Mouse (Mus musculus) right cerebral cortex, postnatal 10 days (tissue): ENCODE measurements around the gene Parva.

Source experiments
- DNase-seq, 2 experiments: peaks; one replicate each; pipeline ENCODE4 v3.0.0; 2021; ENCODE audit warnings: low spot score in 2 of 2

Gene Parva

GRCm38 (mm10) chr7:112472024-112472707 is 44.9 kb downstream of the Parva start:
- no peak for DNase-seq

DNA sequence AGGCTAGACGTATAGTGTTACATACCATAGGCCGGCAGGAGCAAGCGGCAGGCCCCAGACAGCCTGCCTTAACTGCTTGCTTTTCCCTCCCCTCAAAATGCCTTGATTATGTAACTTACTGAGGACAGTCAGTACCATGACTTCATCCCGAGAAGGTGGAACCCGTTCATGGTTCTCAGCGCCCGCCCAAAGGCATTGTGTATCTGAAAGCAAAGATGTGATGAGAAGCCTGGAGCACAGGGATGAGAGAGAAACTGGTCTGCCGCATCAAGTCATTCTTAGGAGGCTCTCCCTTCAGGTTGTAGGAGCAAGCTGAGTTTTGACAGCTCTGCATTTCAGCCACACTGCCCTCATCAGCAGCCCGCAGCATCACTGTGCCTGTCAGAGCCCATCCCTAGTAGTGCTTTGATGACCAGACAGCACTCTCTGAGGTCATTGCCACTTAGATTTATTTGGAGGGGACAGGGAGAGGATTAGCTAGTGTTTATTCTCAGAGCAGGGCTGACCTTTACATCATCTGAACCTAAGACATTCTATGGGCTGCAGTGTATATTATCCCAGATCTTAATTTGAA is 45.5 kb downstream of the Parva start:
- no peak for DNase-seq

GRCm38 (mm10) chr7:112473649-112474435 is 46.5 kb downstream of the Parva start:
- no peak for DNase-seq

DNA sequence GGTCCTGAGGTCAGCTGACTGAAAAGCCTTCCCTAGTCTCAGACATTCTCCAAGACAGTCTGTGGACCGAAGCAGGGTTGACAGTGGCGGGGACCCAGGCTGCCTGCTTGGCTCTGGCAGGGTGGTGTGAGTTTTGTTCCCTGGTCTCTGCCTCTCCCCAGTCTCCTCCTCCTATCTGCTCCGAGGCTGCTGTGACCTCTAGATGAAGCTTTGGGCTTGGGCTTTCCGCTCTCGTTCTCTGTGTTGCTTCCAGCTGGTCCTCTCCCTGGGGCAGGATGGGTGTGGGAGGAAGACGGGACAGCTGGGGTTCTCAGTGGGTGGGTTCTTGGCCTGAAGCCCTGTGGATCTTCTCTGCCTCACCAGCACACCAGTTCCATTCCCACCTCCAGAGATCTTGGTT is 51.8 kb downstream of the Parva start:
- peak; percentile 46 to 63 for DNase-seq

GRCm38 (mm10) chr7:112481031-112481430 is 53.7 kb downstream of the Parva start:
- DNase-seq = no peak

DNA sequence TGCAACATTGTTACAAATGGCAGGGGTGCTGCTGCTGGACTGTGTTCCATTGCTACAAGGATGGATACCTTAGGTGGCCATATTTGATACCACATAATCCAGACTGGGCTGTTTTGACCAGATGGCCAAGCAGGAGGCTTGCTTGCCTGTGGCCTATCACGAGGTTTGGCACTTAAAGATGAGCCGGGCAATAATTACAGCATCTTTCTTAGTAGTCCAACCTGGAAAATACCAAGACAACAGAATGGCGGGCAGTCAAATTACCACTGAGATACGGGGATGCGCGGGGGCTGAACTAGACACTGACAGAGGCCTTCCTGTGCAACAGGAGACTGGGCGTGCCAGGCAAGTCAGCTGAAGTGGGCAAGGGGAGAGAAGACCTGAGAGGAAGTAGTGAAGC is 55.3 kb downstream of the Parva start:
- DNase-seq = no peak

GRCm38 (mm10) chr7:112483382-112483781 is 56.1 kb downstream of the Parva start:
- no peak for DNase-seq

- no peak for DNase-seq
Measured at GRCm38 (mm10) chr7:112490825-112491224, 63.5 kb downstream of the Parva start.

GRCm38 (mm10) chr7:112491737-112492136 is 64.4 kb downstream of the Parva start:
- no peak for DNase-seq

GRCm38 (mm10) chr7:112495950-112496349 is 68.6 kb downstream of the Parva start:
- no peak for DNase-seq

GRCm38 (mm10) chr7:112496921-112497320 is 69.6 kb downstream of the Parva start:
- no peak for DNase-seq

DNA sequence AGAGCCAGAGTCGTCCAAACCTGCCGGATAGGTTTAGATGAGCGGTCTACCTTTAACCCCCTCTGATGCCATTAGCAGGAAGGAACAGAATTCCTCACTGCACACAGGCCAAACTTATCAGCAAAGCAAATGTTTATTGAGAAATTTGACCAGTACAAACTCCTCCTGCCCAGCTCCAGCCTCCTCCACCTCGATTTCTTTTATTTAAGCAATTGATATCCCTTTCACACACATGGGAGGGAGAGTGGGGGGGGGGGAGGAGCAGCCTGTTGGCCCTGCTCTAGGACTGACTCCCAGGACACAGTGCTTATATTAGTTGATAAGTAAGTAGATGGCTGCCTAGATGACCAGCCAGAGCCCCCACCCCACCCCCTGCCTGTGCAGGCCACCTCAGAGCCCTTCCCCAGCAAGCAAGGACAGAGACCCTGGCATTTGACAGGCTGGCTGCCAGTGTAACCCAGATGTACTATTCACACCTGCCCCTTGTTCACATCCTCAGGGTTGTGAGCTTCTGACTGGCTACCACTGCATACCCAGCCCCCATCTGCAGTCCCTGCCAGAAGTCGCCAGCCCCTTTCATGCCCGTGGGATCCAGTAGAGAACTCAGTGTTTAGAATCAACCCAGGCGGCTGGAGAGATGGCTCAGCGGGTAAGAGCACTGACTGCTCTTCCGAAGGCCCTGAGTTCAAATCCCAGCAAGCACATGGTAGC is 71.4 kb downstream of the Parva start:
- no peak for DNase-seq

DNA sequence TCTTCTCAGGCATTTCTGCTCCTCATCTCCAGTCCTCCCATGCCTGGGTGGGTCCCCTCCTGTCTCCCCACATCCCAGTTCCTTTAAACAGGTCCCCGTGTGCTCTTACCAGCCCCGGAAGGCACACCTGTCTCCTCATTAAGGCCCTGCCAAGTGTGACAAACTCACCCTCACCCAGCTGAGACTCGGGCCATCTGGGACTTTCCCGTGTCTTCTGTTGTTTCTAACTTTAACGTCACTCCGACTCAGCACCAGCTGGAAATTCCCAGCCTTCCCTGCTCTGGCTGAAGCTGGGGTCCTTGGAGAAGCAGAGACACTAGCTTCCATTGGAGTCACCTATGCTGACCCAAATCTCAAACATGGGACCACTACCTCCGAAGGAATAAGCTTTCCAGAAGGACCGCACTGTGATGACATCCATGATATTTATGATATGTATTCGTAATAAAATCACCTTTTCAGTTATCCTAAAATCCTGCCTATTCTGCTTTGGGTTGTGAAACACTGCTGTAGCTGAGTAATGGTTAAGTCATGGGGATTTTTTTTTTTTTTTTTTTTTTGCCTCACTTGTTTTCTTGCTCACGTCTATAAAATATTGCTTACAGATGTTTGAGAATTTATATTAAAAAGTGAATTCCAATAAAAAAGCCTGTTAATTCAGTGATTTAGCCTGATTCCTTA is 72.3 kb downstream of the Parva start:
- peak in 1 of 2 experiments; percentile 29 for DNase-seq

DNA sequence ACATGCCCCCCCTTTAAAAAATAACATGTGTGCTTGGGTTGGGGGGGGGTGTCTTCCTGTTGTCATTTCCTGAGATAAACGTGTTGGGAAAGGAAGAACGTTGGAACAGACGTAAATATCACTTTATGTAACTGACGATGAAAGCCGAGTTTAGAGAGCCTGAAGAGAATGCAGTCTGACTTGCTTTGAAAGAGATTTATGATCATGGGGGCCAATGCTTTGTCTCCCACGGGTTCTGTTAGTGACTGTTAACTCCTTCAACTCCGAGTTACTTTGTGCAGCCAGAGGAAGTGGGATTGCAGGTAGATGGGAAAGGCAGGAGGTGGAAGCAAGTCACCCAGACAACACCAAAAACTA is 72.8 kb downstream of the Parva start:
- no peak for DNase-seq

DNA sequence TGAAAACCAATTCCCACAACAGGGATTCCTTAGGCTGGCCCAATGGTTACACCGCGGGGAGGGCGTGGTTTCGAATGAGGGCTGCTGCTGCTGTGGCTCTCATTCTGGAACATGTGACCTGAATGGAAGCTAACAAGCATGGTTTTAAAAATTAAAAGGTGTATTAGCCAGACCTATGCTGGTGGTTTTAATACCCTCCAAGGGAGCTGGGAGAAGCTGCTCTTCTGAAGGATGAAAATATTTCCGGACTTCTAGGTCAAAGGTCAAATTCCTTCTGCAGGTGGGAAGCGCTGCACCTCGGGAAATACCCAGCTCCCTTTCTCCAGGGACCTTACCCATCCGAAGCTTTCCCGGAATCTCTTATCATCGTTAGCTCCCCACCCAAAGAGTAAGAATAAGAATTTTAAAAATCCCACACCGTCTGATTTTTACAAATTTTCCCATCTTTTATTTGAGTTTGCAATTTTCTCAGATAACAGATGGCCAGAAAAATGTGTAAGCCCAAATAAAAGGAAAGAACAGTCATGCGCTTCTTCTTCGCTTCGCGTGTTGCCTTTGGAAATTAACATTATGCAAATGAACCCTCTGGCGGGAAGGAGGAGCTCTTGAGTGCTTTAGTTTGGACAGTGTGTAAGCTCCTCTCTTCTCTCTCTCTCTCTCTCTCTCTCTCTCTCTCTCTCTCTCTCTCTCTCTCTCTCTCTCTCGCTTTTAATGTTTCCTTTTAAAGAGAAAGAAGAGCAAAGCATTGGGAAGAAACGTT is 74.9 kb downstream of the Parva start:
- peak; percentile 47 to 64 for DNase-seq

DNA sequence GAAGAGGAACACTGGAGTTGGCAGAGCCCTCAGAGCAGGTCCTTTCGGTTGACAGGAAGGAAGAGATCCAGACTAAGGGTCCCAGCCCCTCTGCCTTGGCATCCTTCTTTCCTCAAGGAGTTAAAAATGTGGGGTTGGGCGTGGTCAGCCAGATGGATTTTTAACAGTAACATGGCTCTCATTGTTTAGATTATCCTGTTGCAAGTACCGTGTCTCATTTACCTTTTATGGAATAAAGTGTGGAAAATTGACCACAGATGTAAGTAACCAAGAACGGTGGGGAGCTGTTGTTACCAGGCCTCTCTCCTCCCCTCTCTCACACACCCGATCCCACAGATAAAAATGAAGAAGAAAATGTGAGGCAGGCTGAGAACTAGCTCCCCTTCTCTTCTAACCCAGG is 75.5 kb downstream of the Parva start:
- DNase-seq = no peak

- DNase-seq = no peak
Measured at GRCm38 (mm10) chr7:112503448-112503847, 76.1 kb downstream of the Parva start.

DNA sequence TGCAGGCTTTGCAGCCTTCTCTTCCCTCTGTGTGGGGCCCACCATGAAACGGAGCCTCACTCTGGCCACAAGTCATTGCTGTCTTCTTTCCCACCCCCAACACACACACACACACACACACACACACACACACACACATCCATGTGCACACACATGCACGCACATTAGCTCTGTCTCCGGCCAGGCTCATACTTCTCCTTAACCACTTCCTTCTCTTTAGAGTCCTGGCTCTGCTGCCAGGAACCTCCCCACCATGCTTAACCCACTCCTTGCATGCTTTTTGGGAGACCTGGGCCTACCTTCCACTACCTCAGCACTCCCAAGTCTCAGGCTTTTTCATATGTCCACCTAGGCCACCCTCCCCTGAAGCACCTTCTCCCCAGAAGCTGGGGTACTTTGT is 76.6 kb downstream of the Parva start:
- DNase-seq = no peak

- DNase-seq = no peak
Measured at GRCm38 (mm10) chr7:112509107-112509506, 81.8 kb downstream of the Parva start.

DNA sequence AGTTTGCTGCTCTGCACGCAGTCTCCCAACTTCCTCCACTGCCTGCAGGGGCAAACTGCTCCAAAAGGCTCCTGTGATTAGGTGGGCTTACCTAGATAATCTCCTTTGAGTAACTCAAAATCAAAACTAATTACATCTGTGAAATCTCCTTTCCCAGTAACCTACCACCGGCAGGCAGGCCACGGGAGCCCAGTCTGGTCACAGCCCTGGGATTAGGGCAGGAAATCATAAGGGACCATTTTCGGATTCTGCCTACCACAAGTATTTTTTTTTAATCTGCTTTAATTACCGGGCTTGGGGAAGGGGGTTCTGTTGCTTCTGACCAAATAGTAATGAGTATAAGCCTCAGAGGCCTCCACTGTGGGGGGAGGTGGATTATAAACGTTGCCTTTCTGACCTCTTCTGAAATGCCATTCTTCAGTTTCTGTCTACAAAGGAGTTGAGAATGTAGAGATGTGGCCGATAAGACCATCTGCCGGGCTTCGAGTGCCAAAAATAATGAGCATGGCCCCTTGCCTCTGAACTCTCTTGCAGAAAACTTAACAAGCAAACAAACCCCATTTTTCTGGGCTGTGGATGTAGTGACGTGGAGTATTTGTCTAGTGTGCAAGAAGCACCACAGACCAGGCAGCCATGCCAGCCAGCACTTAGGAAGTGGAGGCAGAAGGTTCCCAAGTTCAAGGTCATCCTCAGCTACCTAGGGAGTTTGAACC is 83.2 kb downstream of the Parva start:
- DNase-seq = no peak
